Mouse (Mus musculus) bone marrow macrophage, adult 2 months (primary cell): Measurements from ENCODE around the gene Lrrk2. TPM values are rescaled to one million over a fixed set of nuclear protein-coding genes. Genes with fewer than 3 reads are reported as not detected.

Experiments used
- H3K27ac ChIP-seq: 2 replicates; pipeline ENCODE4 v1.5.1; 2012; ENCODE audit warnings: low read depth, low read length; ENCODE audit not compliant: insufficient read depth
- H3K4me1 ChIP-seq: 2 replicates; pipeline ENCODE4 v1.6.1; 2012; ENCODE audit warnings: low read length; ENCODE audit not compliant: control insufficient read depth, insufficient read depth
- H3K4me3 ChIP-seq: 2 replicates; pipeline ENCODE4 v1.5.1; 2012; ENCODE audit warnings: mild to moderate bottlenecking, low read length, moderate library complexity; ENCODE audit not compliant: insufficient read depth
- CTCF ChIP-seq: IDR thresholded peaks from 2 replicates; pipeline ENCODE4 v1.5.1; 2012; ENCODE audit warnings: low read depth, mild to moderate bottlenecking, low read length, moderate library complexity
- POLR2A ChIP-seq: IDR thresholded peaks from 2 replicates; pipeline ENCODE4 v1.6.1; 2012; ENCODE audit warnings: mild to moderate bottlenecking, low read depth, low read length, borderline replicate concordance
- polyA plus RNA-seq: library from polyadenylated mRNA; stranded (reverse); fragments of >200 nt; gene quantifications from 2 replicates; pipeline ENCODE4 v1.2.4, GENCODE M21; 2012; ENCODE audit not compliant: missing spikeins, insufficient read depth, insufficient read length

The Lrrk2 gene
- polyA plus RNA-seq, 1 experiment = 4.6 TPM

DNA sequence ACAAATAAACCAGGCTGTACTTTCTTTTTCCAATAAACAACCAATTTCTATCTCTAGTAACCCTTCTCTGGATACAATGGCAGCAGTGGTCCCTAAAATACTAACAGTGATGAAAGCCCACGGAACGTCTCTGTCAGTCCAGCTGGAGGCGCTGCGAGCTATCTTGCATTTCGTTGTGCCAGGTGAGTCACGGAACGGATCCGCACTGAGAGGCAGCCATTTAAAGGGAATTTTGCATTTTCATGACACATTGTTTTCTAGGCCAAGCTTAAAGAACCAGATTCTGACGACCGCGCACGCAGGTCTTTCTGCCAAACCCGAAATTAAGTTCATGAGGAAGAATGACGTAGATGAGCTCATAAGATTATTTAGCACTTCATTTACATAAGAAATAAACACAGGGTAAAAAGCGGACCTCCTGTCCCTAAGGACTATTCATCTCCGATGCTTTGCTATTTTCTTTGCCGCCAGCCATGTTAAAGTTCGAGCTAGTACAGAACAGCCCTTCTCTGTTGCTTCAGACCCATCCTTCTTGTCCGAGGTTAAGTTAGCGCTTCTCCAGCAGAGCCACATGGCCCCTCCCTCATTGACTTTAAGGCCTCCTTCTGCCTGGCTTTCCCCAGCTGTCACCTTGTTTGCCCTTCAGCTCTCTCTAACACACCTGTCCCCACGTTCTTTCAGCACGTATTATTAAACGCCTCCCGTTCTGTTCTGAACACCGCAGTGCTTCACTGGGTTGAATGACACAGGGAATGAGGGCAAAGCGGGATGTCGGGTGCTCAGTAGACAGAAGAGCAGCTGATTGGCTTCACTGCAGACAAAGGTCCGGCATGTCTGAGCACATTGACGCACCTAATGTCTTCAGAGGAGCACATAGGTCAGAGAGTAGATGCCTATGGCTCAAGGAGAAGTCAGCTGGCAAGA lies 36.5 kb downstream of the Lrrk2 start:
- H3K27ac ChIP-seq = no peak overlapping the region
- no peak overlapping the region for H3K4me3 ChIP-seq
- TF ChIP-seq POLR2A (no peak), CTCF (no peak)
- peaks cover 1% of the 10 kb centered on the region for H3K4me1 ChIP-seq

DNA sequence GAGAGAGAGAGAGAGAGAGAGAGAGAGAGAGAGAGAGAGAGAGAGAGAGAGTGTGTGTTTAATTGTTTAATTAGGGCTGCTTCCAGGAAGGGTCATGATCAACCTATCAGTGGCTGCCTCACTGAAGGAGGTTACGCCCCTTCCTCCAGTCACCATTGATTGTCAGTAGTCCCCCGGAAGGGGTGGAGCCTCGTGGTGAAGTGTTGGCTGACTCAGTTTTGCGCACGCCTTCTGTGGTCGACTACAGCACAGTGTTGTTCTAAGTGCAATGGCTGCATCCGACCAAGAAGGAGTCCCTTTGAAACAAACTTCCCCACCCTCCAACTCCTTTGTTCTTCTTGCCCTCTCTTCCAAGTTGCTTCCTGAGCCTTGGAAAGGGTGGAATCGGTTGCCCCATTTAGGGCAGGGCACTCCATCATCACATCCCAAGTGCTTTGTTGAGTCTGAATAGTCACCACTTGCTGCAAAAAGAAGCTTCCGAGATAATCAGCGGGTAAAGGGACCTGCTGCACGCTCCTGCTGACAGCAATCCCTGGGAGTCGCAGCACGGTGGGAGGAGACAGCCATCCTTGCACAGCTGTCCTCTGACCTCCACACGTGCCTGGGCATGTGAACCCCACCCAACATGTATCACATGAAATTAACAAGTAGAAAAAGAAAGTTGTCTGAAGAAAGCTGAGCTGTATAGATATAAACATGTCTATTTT lies 62.4 kb downstream of the Lrrk2 start:
- Histone ChIP-seq H3K27ac (no peak overlapping the region), H3K4me1 (no peaks in the 10 kb centered on the region), H3K4me3 (no peak overlapping the region)
- no peak for TF ChIP-seq POLR2A
- TF ChIP-seq CTCF = no peak

DNA sequence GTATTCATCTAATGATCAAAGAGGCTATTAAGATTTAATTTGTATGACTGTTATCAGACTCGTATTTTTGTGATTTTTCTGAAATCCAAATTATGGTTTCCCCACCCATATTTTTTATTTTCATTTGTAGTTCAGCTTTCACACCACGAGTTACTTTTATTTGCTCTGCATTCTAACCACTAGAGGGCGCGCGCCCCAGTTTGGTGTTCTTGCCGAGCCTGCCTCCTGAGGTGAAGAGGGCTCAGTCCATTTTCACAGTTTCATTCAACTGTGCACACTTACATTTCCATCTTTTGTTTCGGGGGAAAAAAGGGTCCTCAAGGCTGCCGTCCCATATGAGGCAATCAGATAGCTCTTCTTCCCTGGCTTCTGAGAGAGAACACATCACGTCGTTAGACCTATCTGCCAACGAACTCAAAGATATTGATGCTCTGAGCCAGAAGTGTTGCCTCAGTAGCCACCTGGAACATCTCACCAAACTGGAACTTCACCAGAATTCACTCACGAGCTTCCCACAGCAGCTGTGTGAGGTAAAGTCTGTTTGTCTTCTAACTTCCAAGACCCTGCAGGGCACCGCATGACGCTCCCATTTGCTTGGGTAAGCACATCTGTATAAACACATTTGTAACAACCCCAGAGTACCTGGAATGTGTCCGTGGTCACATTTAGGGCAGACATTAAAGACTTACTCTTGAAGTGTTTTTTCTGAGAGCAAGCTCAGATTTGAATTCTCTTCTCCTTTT lies 64.0 kb downstream of the Lrrk2 start:
- no peaks in the 10 kb centered on the region for H3K4me1 ChIP-seq
- H3K4me3 ChIP-seq = no peak overlapping the region
- TF ChIP-seq CTCF (peak; percentile 75), POLR2A (no peak)
- H3K27ac ChIP-seq = no peak overlapping the region

DNA sequence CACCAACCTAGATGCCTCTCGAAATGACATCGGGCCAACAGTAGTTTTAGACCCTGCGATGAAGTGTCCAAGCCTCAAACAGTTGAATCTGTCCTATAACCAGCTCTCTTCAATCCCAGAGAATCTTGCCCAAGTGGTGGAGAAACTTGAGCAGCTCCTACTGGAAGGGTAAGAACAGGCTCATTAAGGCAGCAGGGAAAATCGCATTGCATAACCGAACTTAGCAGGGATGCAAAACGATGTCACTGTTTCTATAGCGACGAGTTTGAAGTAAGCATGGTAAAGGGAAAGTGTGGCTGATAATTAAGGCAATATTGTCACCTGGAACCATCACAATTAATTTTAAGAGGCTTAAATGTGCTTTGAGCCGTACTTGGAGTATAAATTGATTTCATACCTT lies 65.8 kb downstream of the Lrrk2 start:
- Histone ChIP-seq H3K4me1 (no peaks in the 10 kb centered on the region), H3K4me3 (no peak overlapping the region), H3K27ac (no peak overlapping the region)
- no peak for TF ChIP-seq CTCF
- TF ChIP-seq POLR2A = no peak

DNA sequence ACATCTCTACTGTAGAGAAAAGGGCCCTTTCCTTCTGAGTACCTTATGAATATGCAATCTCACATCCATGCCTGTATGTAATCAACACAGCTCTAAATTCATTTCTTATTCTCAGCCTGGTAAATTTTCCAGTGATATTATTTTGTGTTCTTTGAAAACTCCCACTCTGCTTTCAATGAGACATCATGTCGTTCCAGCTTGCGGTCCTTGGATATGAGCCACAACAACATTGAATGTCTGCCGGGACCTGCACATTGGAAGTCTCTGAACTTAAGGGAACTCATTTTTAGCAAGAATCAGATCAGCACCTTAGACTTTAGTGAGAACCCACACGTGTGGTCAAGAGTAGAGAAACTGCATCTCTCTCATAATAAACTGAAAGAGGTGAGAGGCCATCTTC lies 72.5 kb downstream of the Lrrk2 start:
- no peak overlapping the region for H3K27ac ChIP-seq
- TF ChIP-seq CTCF (no peak), POLR2A (no peak)

DNA sequence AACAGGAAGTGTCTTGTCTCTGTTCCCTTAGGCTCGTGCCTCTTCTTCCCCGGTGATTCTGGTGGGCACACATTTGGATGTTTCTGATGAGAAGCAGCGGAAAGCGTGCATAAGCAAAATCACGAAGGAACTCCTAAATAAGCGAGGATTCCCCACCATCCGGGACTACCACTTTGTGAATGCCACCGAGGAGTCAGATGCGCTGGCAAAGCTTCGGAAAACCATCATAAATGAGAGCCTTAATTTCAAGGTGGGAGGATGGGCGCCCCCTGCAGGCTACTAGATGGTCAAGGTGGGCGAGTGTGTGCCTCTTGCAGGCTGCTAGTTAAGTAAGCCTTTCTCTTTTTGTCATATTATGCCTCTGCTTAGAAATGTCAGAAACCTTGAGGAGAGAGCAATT lies 79.1 kb downstream of the Lrrk2 start:
- TF ChIP-seq CTCF = peak; percentile 75
- no peak for TF ChIP-seq POLR2A
- H3K27ac ChIP-seq = no peak overlapping the region
- no peaks in the 10 kb centered on the region for H3K4me1 ChIP-seq
- H3K4me3 ChIP-seq = no peak overlapping the region

More for the DNA sequence above, 72.5 kb downstream of the Lrrk2 start:
- Histone ChIP-seq H3K4me3 (no peak overlapping the region), H3K4me1 (no peaks in the 10 kb centered on the region)

DNA sequence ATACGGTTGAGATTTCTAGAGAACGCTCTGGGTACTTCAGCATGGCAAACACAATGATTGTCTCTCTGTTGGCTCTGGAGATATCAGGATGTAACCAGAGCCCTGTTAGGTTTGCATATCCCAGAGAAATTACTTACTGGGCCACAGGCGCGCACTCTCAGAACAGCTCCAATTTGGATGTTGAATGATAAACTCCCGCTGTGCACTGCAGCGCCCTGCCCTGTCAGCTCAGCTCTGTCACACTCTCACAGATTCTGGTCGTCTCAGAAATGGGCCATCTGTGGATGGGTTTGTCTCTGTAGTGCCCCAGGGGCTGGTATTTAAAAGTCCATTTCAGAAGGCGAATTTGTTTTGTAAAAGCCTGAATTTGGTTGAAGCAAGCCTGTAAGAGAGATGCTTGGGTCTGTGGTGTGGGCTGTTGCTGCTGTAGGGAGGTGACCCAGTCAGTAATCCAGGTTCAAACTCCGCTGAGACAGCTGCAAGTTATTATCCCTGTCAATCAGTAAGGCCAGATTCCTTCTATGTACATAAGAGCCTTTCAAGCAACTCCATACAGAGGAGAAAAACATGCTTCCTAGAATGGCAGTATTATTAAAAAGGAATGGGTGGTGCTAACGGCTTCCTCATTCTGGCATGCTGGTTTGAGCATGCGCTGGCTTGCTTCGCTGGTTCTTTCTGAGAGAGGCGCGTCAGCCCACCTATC lies 80.6 kb downstream of the Lrrk2 start:
- peaks cover 4% of the 10 kb centered on the region for H3K4me1 ChIP-seq
- no peak overlapping the region for H3K27ac ChIP-seq
- TF ChIP-seq CTCF = no peak
- TF ChIP-seq POLR2A = no peak
- H3K4me3 ChIP-seq = no peak overlapping the region

DNA sequence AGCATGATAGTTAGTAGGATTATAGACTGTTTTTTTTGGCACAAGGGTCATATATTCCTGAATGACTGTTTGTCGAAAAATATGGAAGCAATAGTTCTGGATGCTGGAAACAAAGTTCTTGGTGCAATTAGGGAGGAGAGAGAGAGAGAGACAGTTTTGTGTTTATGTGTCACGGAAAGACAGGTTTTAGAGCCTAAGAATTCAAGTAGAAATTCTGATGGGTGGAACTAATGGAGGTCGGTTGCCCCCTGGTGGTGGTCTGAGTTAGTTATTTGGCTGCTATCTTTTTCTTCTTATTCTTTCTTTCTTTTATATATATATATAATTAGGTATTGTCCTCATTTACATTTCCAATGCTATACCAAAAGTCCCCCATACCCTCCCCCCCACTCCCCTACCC lies 81.6 kb downstream of the Lrrk2 start:
- Histone ChIP-seq H3K4me3 (no peak overlapping the region), H3K27ac (no peak overlapping the region), H3K4me1 (peaks cover 4% of the 10 kb centered on the region)
- TF ChIP-seq POLR2A (no peak), CTCF (no peak)

DNA sequence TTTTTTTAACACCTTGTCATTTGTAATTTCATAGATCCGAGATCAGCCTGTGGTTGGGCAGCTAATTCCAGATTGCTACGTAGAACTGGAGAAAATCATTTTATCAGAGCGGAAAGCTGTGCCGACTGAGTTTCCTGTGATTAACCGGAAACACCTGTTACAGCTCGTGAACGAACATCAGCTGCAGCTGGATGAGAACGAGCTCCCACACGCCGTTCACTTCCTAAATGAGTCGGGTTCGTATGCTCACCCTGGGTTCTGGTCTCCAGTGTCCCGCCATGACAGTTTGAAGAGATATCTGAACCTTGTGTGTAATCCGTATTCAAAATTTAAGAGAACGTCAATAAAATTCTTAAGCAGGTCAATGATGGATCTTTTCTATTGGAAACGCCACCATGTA lies 82.8 kb downstream of the Lrrk2 start:
- Histone ChIP-seq H3K27ac (no peak overlapping the region), H3K4me3 (no peak overlapping the region), H3K4me1 (peaks cover 4% of the 10 kb centered on the region)
- no peak for TF ChIP-seq POLR2A
- TF ChIP-seq CTCF = no peak
